Mouse (Mus musculus) megakaryocyte-erythroid progenitor cell, adult 5-6 weeks (primary cell): ENCODE data around the gene Commd7. TPM values are rescaled to one million over a fixed set of nuclear protein-coding genes. Genes with fewer than 3 reads are reported as not detected.

Experiments used
- ATAC-seq: replicated peaks from 2 replicates; pipeline ENCODE4 v1.8.0; 2016; ENCODE audit warnings: mild to moderate bottlenecking, inconsistent platforms; ENCODE audit not compliant: severe bottlenecking, poor library complexity, low FRiP score, low TSS enrichment
- total RNA-seq, 2 experiments: library from RNA; stranded (forward) in 1 of 2; stranded (reverse) in 1 of 2; fragments of 200-1000, 215-1000 nt in 1 of 2; fragments of >200 nt in 1 of 2; fragmentation: Nextera tagmentation in 1 of 2; gene quantifications; 2 replicates each; pipeline ENCODE4 v1.2.3; 2014 to 2017

Gene Commd7
- total RNA-seq, 2 experiments from 2014 or later, result 24.1 to 25.8 TPM

DNA sequence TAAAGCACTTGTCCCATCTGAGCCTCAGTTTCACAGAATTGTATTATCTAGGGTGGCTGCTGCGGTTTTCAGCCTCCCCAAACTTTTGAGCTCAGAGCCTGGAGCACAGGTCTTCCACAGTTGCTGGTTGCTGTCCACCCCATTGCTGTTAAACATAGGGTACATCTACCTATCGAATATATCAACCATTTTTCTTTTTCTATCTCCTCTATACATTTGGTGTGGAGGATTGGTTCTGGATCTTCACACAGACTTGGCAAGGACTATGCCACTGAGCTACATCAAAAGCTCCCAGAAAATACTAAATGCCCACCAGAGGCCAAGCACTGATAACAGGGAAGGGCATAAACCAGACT, 268 bp upstream of the Commd7 start:
- peak; percentile 31 for ATAC-seq

DNA sequence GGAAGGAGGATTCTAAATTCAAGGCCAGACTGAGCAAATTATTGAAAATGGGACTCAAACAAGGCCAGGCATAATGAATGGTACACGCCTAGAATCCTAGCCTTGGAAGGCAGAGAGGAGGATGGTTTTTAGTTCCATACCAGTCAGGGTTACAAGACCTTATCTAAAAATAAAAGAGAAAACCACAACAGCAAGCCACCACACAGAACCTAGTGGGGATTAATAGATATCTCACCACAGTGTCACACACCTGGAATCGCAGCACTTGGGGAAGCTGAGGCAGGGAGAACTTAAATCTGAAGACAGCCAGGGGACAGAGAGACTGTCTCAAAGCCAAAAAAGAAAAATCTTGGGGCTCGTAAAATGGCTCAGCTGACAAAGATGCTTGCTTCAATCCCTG, 1.6 kb downstream of the Commd7 start:
- ATAC-seq, result peak; percentile 53

DNA sequence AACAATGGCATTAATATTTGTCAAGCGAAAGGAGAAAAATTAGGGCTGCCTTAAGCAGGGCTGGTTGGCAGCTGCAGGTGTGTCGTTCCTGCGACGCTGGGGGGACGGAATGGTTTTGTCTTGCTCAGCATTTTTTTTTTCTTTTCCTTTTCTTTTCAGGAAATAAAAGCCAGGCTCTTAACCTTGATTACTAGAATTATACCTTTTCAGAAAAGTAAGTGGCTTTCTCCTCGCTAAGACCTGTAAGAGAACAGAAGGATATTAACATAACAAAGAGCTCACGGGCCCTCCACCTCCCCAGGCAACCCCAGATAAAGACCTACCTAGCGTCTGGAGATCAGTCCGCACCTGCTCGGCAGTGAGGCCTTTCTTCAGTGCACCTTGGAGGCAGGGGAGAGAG, 10.1 kb downstream of the Commd7 start:
- ATAC-seq, result no peak

DNA sequence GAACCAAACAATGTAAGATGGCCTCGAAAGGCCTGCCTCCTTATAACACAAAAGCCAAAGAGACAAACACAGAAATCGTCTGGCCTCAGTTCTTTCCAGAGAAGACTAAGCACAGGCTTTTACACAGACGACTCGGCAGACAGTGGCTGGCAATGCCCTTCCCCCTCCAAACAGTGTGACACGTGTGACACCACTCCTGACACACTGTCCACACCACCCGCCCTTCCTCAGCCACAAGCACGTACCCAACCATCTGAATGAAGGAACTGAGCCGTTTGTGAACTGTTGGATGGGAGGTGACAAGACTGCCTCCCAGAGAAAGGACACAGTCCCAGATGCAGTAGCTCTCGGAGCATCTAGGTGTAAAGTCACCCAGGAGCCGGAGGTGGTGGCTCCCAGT, 13.7 kb downstream of the Commd7 start:
- ATAC-seq, result no peak

DNA sequence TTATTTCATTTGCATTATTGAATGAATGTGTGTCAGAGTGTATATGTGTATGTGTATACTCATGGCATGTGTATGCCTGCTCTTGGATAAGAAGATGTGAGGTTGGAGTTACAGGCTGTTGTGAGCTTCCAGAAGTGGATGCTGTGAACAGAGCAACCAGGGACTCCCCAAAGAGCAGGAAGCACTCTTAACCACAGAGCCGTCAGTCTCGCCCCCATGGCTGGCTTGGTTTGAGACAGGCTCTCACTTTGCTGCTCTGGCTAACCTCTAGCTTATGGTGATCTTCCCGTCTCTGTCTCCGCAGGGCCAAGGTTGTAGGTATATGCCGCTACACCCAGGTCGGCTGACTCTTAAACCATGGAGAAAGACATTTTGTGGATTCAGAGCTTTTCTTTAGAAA, 14.1 kb downstream of the Commd7 start:
- no peak for ATAC-seq

DNA sequence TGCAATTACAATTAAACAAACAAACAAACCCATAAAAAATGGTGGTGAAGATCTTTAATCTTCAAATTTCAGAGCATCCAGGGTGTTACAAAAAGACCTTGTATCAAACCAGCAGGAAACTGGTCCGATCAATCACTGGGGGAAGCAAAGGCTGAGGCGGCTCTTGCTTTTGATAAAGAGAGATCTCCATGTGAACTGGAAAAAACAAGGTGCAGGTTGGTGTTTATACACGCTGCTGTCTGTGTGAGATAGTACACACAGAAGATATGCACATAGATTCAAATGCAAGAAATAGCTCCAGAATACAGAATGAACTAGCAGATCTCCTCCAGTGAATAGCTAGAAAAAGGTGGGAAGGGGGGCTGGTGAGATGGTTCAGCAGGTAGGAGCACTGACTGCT, 15.7 kb downstream of the Commd7 start:
- ATAC-seq, result peak; percentile 48

DNA sequence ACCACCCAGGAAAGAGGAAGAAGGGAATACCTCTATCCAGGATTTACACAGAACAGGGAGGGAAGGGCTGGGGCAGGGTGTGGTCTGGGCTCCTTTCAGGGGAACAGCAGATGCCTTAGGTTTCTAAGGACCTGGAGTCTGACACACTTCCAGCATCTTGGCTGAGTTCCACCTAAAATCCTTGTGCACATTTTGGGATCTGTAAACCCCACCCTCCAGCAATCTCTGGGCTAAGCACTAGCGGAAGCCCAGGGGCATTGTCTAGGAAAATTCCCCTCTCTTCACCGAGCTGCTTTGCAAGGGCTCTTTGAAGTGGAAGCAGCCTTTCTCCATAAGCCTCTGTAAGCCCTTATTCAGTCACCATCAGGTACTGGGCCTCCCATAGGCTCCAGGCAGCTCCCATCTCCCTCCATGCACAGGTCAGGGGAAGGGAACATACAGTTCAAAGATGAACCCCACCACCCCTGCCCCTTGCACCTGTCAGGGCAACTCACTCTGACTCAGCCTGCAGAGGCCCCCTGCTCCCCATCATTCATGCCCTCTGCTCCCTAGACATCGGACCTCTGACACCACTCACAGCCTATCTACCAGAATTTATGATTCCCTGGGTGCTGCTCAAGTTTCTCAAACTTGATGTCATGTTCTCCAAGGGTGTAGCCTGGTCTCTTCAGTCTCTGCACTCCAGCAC, 19.8 kb downstream of the Commd7 start:
- ATAC-seq, result no peak

DNA sequence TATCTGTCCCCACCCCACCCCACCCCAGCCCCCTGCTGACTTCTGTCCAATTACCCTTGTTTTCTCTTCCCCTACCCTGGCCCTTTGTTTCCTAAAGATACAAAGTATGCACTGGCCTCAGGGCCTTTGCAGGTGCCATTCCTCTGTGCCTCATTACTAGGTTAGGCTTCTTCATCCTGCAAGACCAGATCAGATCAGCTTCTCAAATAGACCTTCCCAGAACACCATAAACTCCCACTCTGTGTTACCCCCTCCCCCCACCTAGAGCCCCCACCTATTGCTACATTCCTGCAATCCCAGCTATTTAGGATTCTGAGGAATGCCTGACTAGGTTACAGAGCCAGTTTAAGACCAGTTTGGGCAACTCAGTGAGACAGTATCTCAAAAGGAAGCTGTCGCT, 20.8 kb downstream of the Commd7 start:
- no peak for ATAC-seq

DNA sequence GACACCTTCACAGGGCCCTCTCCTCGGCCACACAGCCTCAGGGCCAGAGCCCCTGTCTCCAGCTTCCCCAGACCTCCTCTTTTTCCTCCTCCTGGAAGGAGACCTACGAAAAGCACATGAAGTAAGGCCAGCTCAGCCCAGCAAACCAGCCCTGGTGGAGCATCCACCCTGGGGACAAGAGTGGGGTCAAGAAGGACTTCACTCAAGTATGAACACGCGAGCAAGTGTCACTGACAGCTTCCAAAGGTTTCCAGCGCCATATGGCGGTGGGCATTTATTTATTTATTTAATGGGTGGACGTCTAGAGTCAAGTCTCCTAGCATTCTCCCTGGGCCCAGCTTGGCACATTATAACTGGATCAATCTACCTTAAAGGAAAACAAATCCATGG, 21.3 kb downstream of the Commd7 start:
- no peak; the same call in 1 of the 2 replicates for ATAC-seq

DNA sequence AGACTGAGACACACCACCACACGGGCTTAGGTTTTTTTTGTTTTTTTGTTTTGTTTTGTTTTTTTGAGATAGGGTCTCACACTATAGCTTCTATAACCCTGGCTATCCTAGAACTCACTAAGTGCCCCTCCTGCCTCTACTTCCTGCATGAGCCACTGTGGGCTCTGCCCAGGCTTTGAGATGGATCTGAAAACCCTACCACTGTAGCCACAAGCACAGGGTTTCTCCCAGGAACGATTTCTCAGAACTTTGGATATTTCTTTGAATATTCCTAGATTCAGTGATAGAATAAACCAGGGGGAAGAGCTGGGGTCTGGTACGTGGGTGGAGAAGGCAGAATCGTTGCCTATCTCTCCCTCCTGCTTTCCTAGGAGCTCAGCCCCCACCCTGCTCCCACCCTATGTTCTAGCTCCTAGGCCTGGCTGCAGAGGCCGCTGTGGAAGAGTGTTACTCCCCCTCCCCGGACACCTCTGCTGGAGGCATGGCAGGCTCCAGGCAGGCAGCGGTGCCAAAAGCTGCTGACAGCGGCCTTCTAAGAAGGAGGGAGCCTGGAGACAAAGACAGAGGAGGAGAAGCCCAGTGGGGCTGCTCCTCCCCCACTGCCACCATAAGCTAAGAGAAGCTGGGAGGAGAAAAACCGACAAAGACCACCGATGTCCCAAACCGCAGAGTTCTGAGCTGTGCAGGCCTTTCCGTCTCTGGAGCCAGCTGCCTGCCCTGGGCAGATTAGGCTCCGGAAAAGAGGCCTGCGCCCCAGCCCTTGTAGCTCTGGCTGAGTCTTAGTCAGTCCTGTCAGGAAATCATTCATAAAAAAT, 21.9 kb downstream of the Commd7 start:
- peak; percentile 53 for ATAC-seq

DNA sequence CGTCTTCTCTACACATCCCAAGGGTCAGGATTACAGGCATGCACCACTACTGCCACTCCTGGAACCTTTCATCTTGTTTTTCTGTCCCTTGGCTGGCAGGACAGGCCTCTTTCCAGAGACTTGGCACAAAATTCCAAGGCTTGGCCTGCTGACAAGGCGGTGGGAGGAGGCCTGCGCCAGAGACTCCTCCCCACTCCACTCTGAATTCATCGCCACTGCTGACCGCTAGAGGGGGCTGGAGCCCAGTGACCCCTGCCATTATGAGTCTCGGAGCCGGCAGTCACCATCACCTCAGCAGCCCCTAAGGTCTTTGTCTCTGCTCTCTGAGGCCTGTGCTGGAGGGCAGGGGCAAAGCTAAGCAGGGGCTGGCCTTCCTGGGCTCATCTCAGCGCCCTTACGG, 23.0 kb downstream of the Commd7 start:
- peak; percentile 59 for ATAC-seq

DNA sequence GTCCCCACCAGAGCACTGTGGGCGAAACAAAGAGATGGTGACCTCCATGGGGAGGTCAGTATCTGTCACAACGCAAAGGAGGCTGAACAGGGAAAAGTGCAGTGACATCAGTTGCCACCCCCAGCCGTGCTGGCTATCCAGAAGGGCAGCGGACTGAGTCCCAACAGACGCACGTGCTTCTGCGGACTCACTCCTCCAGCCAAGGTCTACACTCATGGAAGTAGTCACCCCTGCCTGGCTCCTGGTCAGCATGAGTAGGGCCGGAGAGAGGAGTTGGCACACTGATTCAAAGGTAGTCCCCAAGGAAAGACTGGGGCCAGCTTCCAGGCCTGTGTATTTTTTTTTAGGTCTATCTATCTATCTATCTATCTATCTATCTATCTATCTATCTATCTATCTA, 23.5 kb downstream of the Commd7 start:
- no peak for ATAC-seq

DNA sequence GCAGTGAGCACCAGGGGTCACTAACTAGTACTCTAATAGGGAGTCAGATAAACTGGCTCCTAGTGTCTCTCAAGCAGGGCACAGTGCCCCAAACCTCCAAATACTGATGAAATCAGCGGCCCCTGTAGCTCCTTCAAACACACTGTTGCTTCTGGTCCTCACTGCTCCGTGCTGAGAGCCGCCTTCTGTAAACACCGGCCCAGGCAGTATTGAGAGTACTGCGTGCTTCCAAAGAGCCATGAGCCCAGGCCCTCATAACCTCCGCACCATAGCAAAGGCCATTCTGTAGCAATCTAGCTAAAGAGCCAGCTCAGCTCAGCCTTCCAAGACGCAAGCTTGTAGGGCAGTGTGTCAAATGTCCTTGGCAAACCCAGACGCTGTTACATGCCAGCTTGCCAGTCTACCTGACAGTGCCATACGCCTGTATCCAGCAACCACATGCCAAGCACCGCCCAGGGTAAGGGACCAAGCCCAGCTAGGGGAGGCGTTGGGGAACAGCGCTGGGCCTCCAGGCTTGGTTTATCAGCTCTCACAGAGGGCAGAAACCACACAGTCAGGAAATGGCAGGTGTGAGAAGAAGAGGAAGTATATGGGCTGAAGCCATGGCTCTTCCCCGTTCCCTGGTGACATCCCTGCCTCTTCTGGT, 24.6 kb downstream of the Commd7 start:
- ATAC-seq, result peak; percentile 81

DNA sequence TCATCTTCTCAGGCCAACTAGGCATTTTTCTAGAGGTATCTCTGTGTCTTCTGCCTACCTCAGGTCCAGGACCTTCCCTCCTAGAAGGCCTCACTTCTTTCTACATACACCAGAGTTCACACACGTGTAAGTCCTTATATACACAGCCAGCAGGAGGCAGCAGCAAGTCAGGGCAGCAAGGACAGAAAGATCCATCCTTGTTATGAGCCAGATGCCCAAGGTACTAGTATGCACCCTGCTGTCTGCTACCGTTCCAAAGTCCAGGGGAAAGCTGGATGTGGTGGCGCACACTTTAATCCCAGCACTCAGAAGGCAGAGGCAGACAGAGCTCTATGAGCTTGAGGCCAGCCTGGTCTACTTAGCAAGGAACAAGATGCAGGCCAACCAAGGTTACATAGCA, 26.2 kb downstream of the Commd7 start:
- ATAC-seq, result no peak

DNA sequence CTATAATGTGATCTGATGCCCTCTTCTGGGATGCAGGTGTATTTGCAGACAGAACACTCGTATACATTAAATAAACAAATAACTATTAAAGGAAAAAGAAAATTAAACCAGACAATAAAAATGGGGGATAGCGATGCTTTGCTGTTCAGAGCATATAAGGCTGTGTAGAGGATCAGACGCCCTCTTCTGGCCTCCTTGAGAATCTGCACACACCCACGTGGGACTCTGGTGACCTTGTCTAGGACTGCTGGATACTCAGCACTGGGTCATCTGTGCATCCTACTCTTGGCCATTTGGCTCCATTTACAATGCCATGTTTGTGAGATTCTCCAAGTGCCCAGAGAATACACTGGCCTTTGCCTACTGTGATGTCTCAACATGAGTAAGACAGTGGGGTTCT, 28.9 kb downstream of the Commd7 start:
- no peak for ATAC-seq

DNA sequence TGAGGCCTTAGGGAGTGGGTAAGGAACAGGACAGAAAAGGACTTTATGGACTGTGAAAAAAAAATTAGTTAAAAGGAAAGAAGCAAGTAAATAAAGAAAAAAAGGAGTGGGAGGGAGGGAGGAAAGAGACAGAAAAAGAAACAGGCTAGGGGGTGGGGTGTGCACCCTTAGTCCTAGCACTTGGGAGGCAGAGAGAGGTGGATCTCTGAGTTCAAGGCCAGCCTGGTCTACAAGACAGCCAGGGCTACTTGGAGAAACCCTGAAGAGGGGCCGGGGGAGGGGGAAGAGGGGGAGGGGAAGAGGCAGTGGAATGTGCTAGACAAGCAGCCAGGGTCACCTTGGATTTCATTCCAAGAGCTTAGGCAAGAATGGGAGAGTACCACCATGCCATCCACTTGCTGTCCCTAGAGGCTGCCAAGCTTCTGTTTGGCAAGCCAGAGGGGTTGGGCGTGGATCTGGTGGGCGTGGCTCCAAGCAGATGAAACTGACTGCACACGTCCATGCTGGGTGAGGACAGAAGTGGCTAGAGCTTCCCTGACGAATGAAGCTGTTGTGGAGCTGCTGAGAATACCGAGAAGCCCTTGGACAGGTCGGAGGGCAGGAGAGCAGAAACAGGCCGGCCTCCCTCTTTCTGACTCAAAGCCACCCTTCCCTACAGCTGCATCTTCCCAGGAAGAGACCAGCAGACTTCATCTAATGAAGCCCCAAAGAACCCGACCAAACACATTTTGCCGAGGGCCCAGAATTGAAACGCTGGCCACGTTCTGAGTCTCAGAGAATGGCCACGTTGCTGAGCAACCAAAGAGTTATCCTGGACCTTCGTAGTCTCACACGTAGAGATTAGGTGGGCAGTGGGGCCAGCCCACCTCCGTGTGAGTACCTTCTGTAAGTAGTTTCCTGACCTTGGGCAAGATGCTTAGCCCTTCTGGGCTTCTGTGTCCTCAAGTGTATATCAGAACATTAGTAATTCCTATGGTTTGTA, 31.6 kb downstream of the Commd7 start:
- peak; percentile 85 for ATAC-seq

DNA sequence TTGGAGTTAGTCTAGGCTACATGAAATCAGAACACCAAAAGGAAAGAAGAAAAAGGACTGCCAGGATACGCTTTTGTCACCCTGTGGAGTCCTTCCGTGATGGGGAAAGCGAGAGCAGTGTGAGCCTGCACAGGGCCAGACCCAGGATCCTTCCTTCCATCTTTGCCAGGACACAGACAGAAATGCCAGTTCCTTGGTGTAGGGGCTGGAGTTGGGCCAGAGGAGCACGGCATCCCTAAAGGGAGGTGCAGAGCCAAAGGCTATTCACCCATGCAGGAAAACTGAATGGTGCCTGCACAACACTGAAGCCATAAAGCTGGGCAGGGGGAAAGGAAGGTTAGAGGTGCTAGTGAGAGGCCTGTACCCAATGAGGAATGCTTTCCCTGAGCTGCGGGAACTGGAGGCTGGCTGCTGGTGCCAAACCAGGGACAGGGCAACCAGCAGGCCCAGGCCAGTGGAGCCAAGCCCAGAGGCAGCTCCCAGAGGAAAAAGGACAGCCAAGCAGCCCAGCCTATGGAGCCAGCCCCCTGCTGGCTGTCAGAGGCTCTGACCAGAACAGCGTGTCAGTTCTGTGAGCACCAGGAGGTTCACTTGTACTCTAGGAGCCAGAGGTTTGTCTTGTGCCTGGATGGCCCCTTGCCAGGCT, 32.4 kb downstream of the Commd7 start:
- peak; percentile 64 for ATAC-seq

DNA sequence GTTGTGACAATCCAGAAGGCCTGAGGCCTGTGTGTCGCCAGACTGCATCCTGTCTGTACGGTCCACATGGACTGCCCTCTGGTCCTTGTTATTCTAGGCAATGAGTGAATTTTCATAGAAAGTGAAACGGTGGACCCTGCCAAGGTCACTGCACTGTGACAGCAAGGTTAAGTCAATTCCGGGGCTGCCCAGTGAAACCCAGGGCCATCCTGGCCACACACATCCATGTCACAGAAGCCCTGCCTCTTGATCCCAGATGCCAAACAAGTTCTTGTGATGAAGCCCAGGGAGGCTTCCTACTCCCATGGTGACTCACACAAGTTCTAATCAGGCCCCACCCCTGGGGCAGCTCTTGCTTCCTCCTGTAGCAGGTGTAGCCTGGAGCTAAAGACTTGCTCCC, 35.0 kb downstream of the Commd7 start:
- ATAC-seq, result no peak

DNA sequence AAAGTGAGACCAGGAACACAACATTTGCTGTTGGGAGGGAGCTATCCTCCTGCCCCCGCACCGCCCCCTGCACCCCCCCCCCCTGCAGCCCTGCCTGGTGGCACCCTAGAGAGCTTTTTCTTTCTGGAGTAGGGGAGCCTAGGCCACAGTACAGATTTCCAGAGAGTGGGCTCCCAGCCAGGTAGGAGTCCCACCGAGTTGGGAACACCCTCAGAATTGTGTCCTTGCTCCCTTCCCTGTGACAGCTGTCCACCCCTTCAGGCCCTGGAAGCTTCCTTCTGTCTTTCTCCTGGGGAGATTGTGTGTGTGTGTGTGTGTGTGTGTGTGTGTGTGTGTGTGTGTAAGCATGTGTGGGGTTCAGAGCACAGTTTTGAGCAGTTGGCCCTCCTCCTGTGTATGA, 35.6 kb downstream of the Commd7 start:
- no peak for ATAC-seq
